Mouse (Mus musculus) neural tube, embryonic 11.5 days (tissue): ENCODE data around the gene Prpf8. TPM values are rescaled to one million over a fixed set of nuclear protein-coding genes. Genes with fewer than 3 reads are reported as not detected.

Source experiments
- ATAC-seq: fragments of 200-750 bp; cut with Nextera tagmentation; 2 replicates; pipeline ENCODE4 v1.8.0; 2017; ENCODE audit warnings: moderate number of reproducible peaks, mild to moderate bottlenecking, moderate TSS enrichment, moderate library complexity; ENCODE audit not compliant: insufficient read depth, low FRiP score, low TSS enrichment
- DNase-seq: peaks from one replicate; pipeline ENCODE4 v3.0.0-alpha.2; 2015; ENCODE audit warnings: low spot score
- H3K27ac ChIP-seq: fragments of 300-500 bp; sonication (generic); 2 replicates; pipeline ENCODE4 v1.5.1; 2014; ENCODE audit warnings: low read depth, mild to moderate bottlenecking, low read length
- H3K27me3 ChIP-seq: fragments of 300-500 bp; sonication (generic); 2 replicates; pipeline ENCODE4 v1.6.1; 2014; ENCODE audit warnings: mild to moderate bottlenecking, low read length, mixed read lengths; ENCODE audit not compliant: control insufficient read depth, insufficient read depth
- H3K36me3 ChIP-seq: fragments of 300-500 bp; sonication (generic); 2 replicates; pipeline ENCODE4 v1.6.1; 2014; ENCODE audit warnings: mild to moderate bottlenecking, low read length, moderate library complexity, mixed read lengths; ENCODE audit not compliant: control insufficient read depth, insufficient read depth
- H3K4me1 ChIP-seq: fragments of 300-500 bp; sonication (generic); 2 replicates; pipeline ENCODE4 v1.6.1; 2014; ENCODE audit warnings: low read length, mixed read lengths; ENCODE audit not compliant: control insufficient read depth, insufficient read depth
- H3K4me2 ChIP-seq: fragments of 300-500 bp; sonication (generic); 2 replicates; pipeline ENCODE4 v1.6.1; 2014; ENCODE audit warnings: low read depth, mild to moderate bottlenecking, moderate library complexity
- H3K4me3 ChIP-seq: fragments of 300-500 bp; sonication (generic); 2 replicates; pipeline ENCODE4 v1.5.1; 2014; ENCODE audit warnings: low read depth, low read length
- H3K9ac ChIP-seq: fragments of 300-500 bp; sonication (generic); 2 replicates; pipeline ENCODE4 v1.6.1; 2014; ENCODE audit warnings: mild to moderate bottlenecking, low read length
- H3K9me3 ChIP-seq: fragments of 300-500 bp; sonication (generic); 2 replicates; pipeline ENCODE4 v1.6.1; 2016; ENCODE audit warnings: low read length; ENCODE audit not compliant: control insufficient read depth
- WGBS: fragments of 180-500 bp; shearing (Covaris S2); extraction: QIAGEN DNeasy Blood & Tissue Kit; methylation state at CpG from one replicate; pipeline ENCODE4 v1.1.7; 2014; 5-methylcytosine and 5-hydroxymethylcytosine counted together
- polyA plus RNA-seq: library from polyadenylated mRNA; unstranded; fragments of >200 nt; fragmentation: Nextera tagmentation; extraction: Ambion mirVana; gene quantifications from 2 replicates; pipeline ENCODE4 v1.2.1, GENCODE M21; 2014

The Prpf8 gene
- polyA plus RNA-seq, 1 experiment from 2014 or later = 123 TPM

GRCm38 (mm10) chr11:75456440-75456871 lies 30.2 kb upstream of the Prpf8 start:
- Histone ChIP-seq H3K4me1 (peaks cover 16% of the 10 kb centered on the region), H3K27me3 (no peaks in the 10 kb centered on the region), H3K36me3 (no peaks in the 10 kb centered on the region), H3K9ac (no peak overlapping the region), H3K9me3 (no peaks in the 10 kb centered on the region), H3K27ac (no peak overlapping the region), H3K4me3 (no peak overlapping the region), H3K4me2 (no peak overlapping the region)
- no peak for DNase-seq
- 88% methylated on average over 7 of the region's 7 CpGs for WGBS
- no peak for ATAC-seq

- Histone ChIP-seq H3K9ac (no peak overlapping the region), H3K9me3 (no peaks in the 10 kb centered on the region), H3K36me3 (no peaks in the 10 kb centered on the region), H3K27me3 (no peaks in the 10 kb centered on the region), H3K4me2 (no peak overlapping the region), H3K4me1 (peaks cover 28% of the 10 kb centered on the region), H3K4me3 (no peak overlapping the region), H3K27ac (no peak overlapping the region)
- ATAC-seq (no peak), DNase-seq (no peak)
- WGBS = 11% methylated on average over 3 of the region's 3 CpGs
These were observed 28.4 kb upstream of the Prpf8 start for GRCm38 (mm10) chr11:75458169-75458568.

- Histone ChIP-seq H3K27ac (no peak overlapping the region), H3K27me3 (no peaks in the 10 kb centered on the region), H3K4me2 (no peak overlapping the region), H3K9me3 (no peaks in the 10 kb centered on the region), H3K4me3 (no peak overlapping the region), H3K9ac (no peak overlapping the region), H3K4me1 (peaks cover 27% of the 10 kb centered on the region), H3K36me3 (no peaks in the 10 kb centered on the region)
- ATAC-seq (no peak), DNase-seq (no peak)
- whole genome bisulfite sequencing = 83% methylated on average over 8 of the region's 8 CpGs
These were observed 28.0 kb upstream of the Prpf8 start for GRCm38 (mm10) chr11:75458628-75459041.

GRCm38 (mm10) chr11:75459141-75459711 lies 27.4 kb upstream of the Prpf8 start:
- H3K4me3 ChIP-seq = no peak overlapping the region
- peaks cover 23% of the 10 kb centered on the region for H3K4me1 ChIP-seq
- H3K4me2 ChIP-seq = peak overlapping the region; percentile 92
- no peak overlapping the region for H3K27ac ChIP-seq
- no peaks in the 10 kb centered on the region for H3K27me3 ChIP-seq
- no peaks in the 10 kb centered on the region for H3K9me3 ChIP-seq
- H3K9ac ChIP-seq = no peak overlapping the region
- H3K36me3 ChIP-seq = no peaks in the 10 kb centered on the region
- WGBS = 88% methylated on average over 5 of the region's 5 CpGs
- DNase-seq (no peak), ATAC-seq (no peak)

GRCm38 (mm10) chr11:75459751-75460102 lies 26.9 kb upstream of the Prpf8 start:
- WGBS = 25% methylated on average over 5 of the region's 5 CpGs
- Histone ChIP-seq H3K4me2 (peak overlapping the region; percentile 92), H3K9ac (no peak overlapping the region)

GRCm38 (mm10) chr11:75460103-75460843 lies 26.3 kb upstream of the Prpf8 start:
- H3K27me3 ChIP-seq = no peaks in the 10 kb centered on the region
- DNase-seq (peak; percentile 90), ATAC-seq (0 out of 2 replicates have a peak, but pooled peaks have one; percentile 29)
- 4% methylated on average over 19 of the region's 19 CpGs for WGBS
- peak overlapping the region; percentile 46 for H3K4me3 ChIP-seq
- peaks cover 23% of the 10 kb centered on the region for H3K4me1 ChIP-seq
- H3K9ac ChIP-seq = peak overlapping the region; percentile 48
- H3K27ac ChIP-seq = peak overlapping the region; percentile 62
- H3K36me3 ChIP-seq = no peaks in the 10 kb centered on the region
- no peaks in the 10 kb centered on the region for H3K9me3 ChIP-seq
- H3K4me2 ChIP-seq = peak overlapping the region; percentile 92

More at GRCm38 (mm10) chr11:75459751-75460102, 26.9 kb upstream of the Prpf8 start:
- no peaks in the 10 kb centered on the region for H3K27me3 ChIP-seq
- H3K9me3 ChIP-seq = no peaks in the 10 kb centered on the region
- peaks cover 23% of the 10 kb centered on the region for H3K4me1 ChIP-seq
- no peaks in the 10 kb centered on the region for H3K36me3 ChIP-seq
- DNase-seq (no peak), ATAC-seq (no peak)
- H3K27ac ChIP-seq = peak overlapping the region; percentile 54
- H3K4me3 ChIP-seq = 0 out of 2 replicates have a peak overlapping the region, but pooled peaks have one; percentile 46

- Histone ChIP-seq H3K9ac (peak within 1 kb of the TSS; percentile 54), H3K4me2 (peak within 1 kb of the TSS; percentile 92), H3K4me3 (peak within 1 kb of the TSS; percentile 73), H3K27me3 (no peaks in the 10 kb centered on the region), H3K9me3 (no peaks in the 10 kb centered on the region), H3K27ac (peak within 1 kb of the TSS; percentile 62; the same call in 1 of the 2 replicates), H3K36me3 (no peaks in the 10 kb centered on the region), H3K4me1 (peaks cover 23% of the 10 kb centered on the region)
- ATAC-seq (peak; percentile 93), DNase-seq (peak; percentile 99)
- WGBS = under 1% methylated on average over 46 of the region's 46 CpGs
These were observed 25.5 kb upstream of the Prpf8 start, which contains the start of gene Tlcd2 for GRCm38 (mm10) chr11:75460844-75461742. Tlcd2 (plus strand) TSS chr11:75461715.

GRCm38 (mm10) chr11:75461743-75462252 lies 24.8 kb upstream of the Prpf8 start:
- ATAC-seq (peak; percentile 10), DNase-seq (no peak)
- Histone ChIP-seq H3K36me3 (no peaks in the 10 kb centered on the region), H3K27me3 (no peaks in the 10 kb centered on the region), H3K27ac (0 out of 2 replicates have a peak overlapping the region, but pooled peaks have one; percentile 17), H3K4me2 (peak overlapping the region; percentile 92), H3K4me1 (peaks cover 23% of the 10 kb centered on the region), H3K9ac (peak overlapping the region; percentile 54), H3K9me3 (no peaks in the 10 kb centered on the region), H3K4me3 (peak overlapping the region; percentile 73)
- WGBS = under 1% methylated on average over 29 of the region's 30 CpGs
